Mouse (Mus musculus) CH12.LX (cell line): ENCODE data around the gene Il20. TPM values are rescaled to one million over a fixed set of nuclear protein-coding genes. Genes with fewer than 3 reads are reported as not detected.

Source experiments
- DNase-seq: peaks from one replicate; pipeline ENCODE4 v3.0.0-alpha.2; 2013; ENCODE audit errors: extremely low read depth
- H3K27ac ChIP-seq: 2 replicates; pipeline ENCODE4 v1.5.1; 2012; ENCODE audit warnings: low read depth, mild to moderate bottlenecking, control low read depth, moderate library complexity; ENCODE audit not compliant: insufficient read depth
- H3K27me3 ChIP-seq: replicated peaks from 2 replicates; pipeline ENCODE3; 2012; ENCODE audit warnings: inconsistent platforms
- H3K36me3 ChIP-seq, 2 experiments: replicated peaks in 1 of 2; 2 replicates each; pipeline versions ENCODE3 to v1.6.1; 2012; ENCODE audit warnings: inconsistent platforms in 1 of 2, low read length in 1 of 2, mild to moderate bottlenecking in 1 of 2, mixed read lengths in 1 of 2, moderate library complexity in 1 of 2; ENCODE audit not compliant: control insufficient read depth in 1 of 2, insufficient read depth in 1 of 2
- H3K4me1 ChIP-seq, 2 experiments: 2 replicates each; pipeline ENCODE4 v1.6.1; 2012; ENCODE audit warnings: inconsistent platforms in 1 of 2, moderate library complexity in 1 of 2; ENCODE audit not compliant: insufficient read depth in 2 of 2, control insufficient read depth in 1 of 2
- H3K4me2 ChIP-seq: 2 replicates; pipeline ENCODE4 v1.6.1; 2012; ENCODE audit warnings: low read depth, mild to moderate bottlenecking, control low read depth; ENCODE audit not compliant: poor library complexity, insufficient read depth, severe bottlenecking
- H3K4me3 ChIP-seq, 3 experiments: fragments of 150-350 bp in 1 of 3; sonication (generic) in 1 of 3; replicated peaks in 1 of 3; 2 replicates each; pipeline versions ENCODE3 to v1.5.1; 2011 to 2012; ENCODE audit warnings: low read depth in 2 of 3, low read length in 2 of 3, mild to moderate bottlenecking in 2 of 3, moderate library complexity in 2 of 3, control low read depth in 1 of 3, improper control_type of control experiment in 1 of 3, inconsistent platforms in 1 of 3, mixed read lengths in 1 of 3; ENCODE audit not compliant: poor library complexity in 1 of 3
- H3K79me2 ChIP-seq: replicated peaks from 2 replicates; pipeline ENCODE4 v1.6.1; 2012; ENCODE audit warnings: mild to moderate bottlenecking, moderate library complexity; ENCODE audit not compliant: control insufficient read depth, poor library complexity, insufficient read depth, severe bottlenecking; ENCODE audit errors: extremely low read depth
- H3K9ac ChIP-seq: 2 replicates; pipeline ENCODE4 v1.6.1; 2012; ENCODE audit warnings: low read depth, mild to moderate bottlenecking, control low read depth, moderate library complexity; ENCODE audit not compliant: insufficient read depth
- H3K9me3 ChIP-seq: replicated peaks from 2 replicates; pipeline ENCODE3; 2012; ENCODE audit warnings: low read length, inconsistent platforms, mixed read lengths
- CHD1 ChIP-seq: IDR thresholded peaks from 2 replicates; pipeline ENCODE4 v1.6.1; 2012; ENCODE audit warnings: low read depth, low read length, improper control_type of control experiment, inconsistent platforms
- CHD2 ChIP-seq: IDR thresholded peaks from 2 replicates; pipeline ENCODE4 v1.6.1; 2011; ENCODE audit warnings: low read length, improper control_type of control experiment
- CTCF ChIP-seq, 2 experiments: IDR thresholded peaks in 1 of 2; conservative IDR thresholded peaks in 1 of 2; 2 replicates each; pipeline ENCODE4 v1.5.1; 2011 to 2012; ENCODE audit warnings: low read depth in 2 of 2, low read length in 2 of 2, improper control_type of control experiment in 1 of 2, inconsistent platforms in 1 of 2, mild to moderate bottlenecking in 1 of 2, moderate library complexity in 1 of 2
- E2F4 ChIP-seq: IDR thresholded peaks from 2 replicates; pipeline ENCODE4 v1.6.1; 2011; ENCODE audit warnings: low read depth, low read length, improper control_type of control experiment; ENCODE audit not compliant: insufficient replicate concordance
- JUND ChIP-seq: conservative IDR thresholded peaks from 2 replicates; pipeline ENCODE4 v1.6.1; 2011; ENCODE audit warnings: low read depth, low read length, improper control_type of control experiment
- KAT2A ChIP-seq: IDR thresholded peaks from 2 replicates; pipeline ENCODE4 v1.6.1; 2012; ENCODE audit warnings: low read length, improper control_type of control experiment, inconsistent platforms; ENCODE audit not compliant: insufficient replicate concordance
- MAFK ChIP-seq: IDR thresholded peaks from 2 replicates; pipeline ENCODE4 v1.6.1; 2011; ENCODE audit warnings: low read length, improper control_type of control experiment; ENCODE audit not compliant: insufficient replicate concordance
- MXI1 ChIP-seq: IDR thresholded peaks from 2 replicates; pipeline ENCODE4 v1.6.1; 2011; ENCODE audit warnings: mild to moderate bottlenecking, low read depth, low read length, improper control_type of control experiment
- PAX5 ChIP-seq: IDR thresholded peaks from 2 replicates; pipeline ENCODE4 v1.6.1; 2012; ENCODE audit warnings: low read length, inconsistent platforms, mixed read lengths
- POLR2A ChIP-seq: IDR thresholded peaks from 2 replicates; pipeline ENCODE4 v1.6.1; 2011; ENCODE audit warnings: low read depth, mild to moderate bottlenecking, improper control_type of control experiment, low read length
- POLR2AphosphoS2 ChIP-seq: IDR thresholded peaks from 2 replicates; pipeline ENCODE4 v1.6.1; 2011; ENCODE audit warnings: low read depth, low read length, improper control_type of control experiment
- RCOR1 ChIP-seq: conservative IDR thresholded peaks from 2 replicates; pipeline ENCODE4 v1.6.1; 2012; ENCODE audit warnings: low read depth, mild to moderate bottlenecking, inconsistent platforms, low read length, improper control_type of control experiment
- SIN3A ChIP-seq: IDR thresholded peaks from 2 replicates; pipeline ENCODE4 v1.6.1; 2012; ENCODE audit warnings: low read length, improper control_type of control experiment, inconsistent platforms
- SMC3 ChIP-seq: IDR thresholded peaks from 2 replicates; pipeline ENCODE4 v1.6.1; 2011; ENCODE audit warnings: low read depth, low read length, improper control_type of control experiment
- TBP ChIP-seq: conservative IDR thresholded peaks from 2 replicates; pipeline ENCODE4 v1.6.1; 2011; ENCODE audit warnings: low read depth, low read length, improper control_type of control experiment
- UBTF ChIP-seq: IDR thresholded peaks from 2 replicates; pipeline ENCODE4 v1.6.1; 2012; ENCODE audit warnings: low read depth, mild to moderate bottlenecking, inconsistent platforms, low read length, improper control_type of control experiment, moderate library complexity
- ZMIZ1 ChIP-seq: IDR thresholded peaks from 2 replicates; pipeline ENCODE4 v1.6.1; 2012; ENCODE audit warnings: low read depth, mild to moderate bottlenecking, inconsistent platforms, low read length, improper control_type of control experiment
- ZNF384 ChIP-seq: IDR thresholded peaks from 2 replicates; pipeline ENCODE4 v1.6.1; 2012; ENCODE audit warnings: low read depth, low read length, improper control_type of control experiment, inconsistent platforms
- dilution Hi-C: fragments of 300-500 bp; cut with MboI; formaldehyde crosslinking; loops from 2 replicates; pipeline ENCODE4 v1.14.3; 2020; ENCODE audit warnings: low sequenced_read_pairs; ENCODE audit not compliant: extremely low pct_unique_long_range_greater_than_20kb, extremely low pct_ligation_motif_present
- in situ Hi-C: fragments of 300-500 bp; cut with MboI; formaldehyde crosslinking; loops from 3 replicates; pipeline ENCODE4 v1.14.3; 2019; ENCODE audit warnings: low sequenced_read_pairs, low pct_ligation_motif_present, low pct_unique_long_range_greater_than_20kb, mixed read lengths
- polyA plus RNA-seq: library from polyadenylated mRNA; unstranded; fragments of >175 nt; gene quantifications from 2 replicates; pipeline ENCODE4 v1.2.1, GENCODE M21; 2012; ENCODE audit warnings: low read depth; ENCODE audit not compliant: insufficient read length
- total RNA-seq, 2 experiments: library from RNA; depleted of rRNA; stranded (reverse); fragments of 300-350 nt in 1 of 2; fragments of >200 nt in 1 of 2; gene quantifications; 2 replicates each; pipeline ENCODE4 v1.2.3; 2012 to 2014

Gene Il20
- total and polyA plus RNA-seq, 3 experiments, result not detected

GRCm38 (mm10) chr1:130892446-130892845 is 18.8 kb downstream of the Il20 start:
- H3K79me2 ChIP-seq, result no peaks in the 10 kb centered on the region
- no peak overlapping the region for H3K4me2 ChIP-seq
- no peak overlapping the region for H3K27ac ChIP-seq
- no peak for DNase-seq
- in situ Hi-C loops, result no loop called here
- no peaks in the 10 kb centered on the region for H3K27me3 ChIP-seq
- no peak overlapping the region for H3K9ac ChIP-seq
- dilution Hi-C loops, result no loop called here
- no peaks in the 10 kb centered on the region for H3K36me3 ChIP-seq
- no peaks in the 10 kb centered on the region for H3K4me1 ChIP-seq
- TF ChIP-seq KAT2A, result no peak
- no peaks in the 10 kb centered on the region for H3K9me3 ChIP-seq
- no peak overlapping the region for H3K4me3 ChIP-seq

- peaks cover 3% of the 10 kb centered on the region for H3K27me3 ChIP-seq
- H3K36me3 ChIP-seq, result no peaks in the 10 kb centered on the region
- no peak within 1 kb of the TSS for H3K9ac ChIP-seq
- no peaks in the 10 kb centered on the region for H3K79me2 ChIP-seq
- no peak within 1 kb of the TSS for H3K27ac ChIP-seq
- in situ Hi-C loops (no loop called here), dilution Hi-C loops (no loop called here)
- no peak for DNase-seq
- H3K4me1 ChIP-seq, result no peaks in the 10 kb centered on the region
- no peaks in the 10 kb centered on the region for H3K9me3 ChIP-seq
- TF ChIP-seq SIN3A (no peak), ZMIZ1 (no peak), POLR2A (no peak), SMC3 (no peak), CTCF (conservative IDR thresholded peaks at IDR 0.05 in 1 of 2, IDR thresholded peaks at IDR 0.05 in 1 of 2; ENCODE audit: low read depth in 2 of 2, low read length in 2 of 2) (no peak), POLR2AphosphoS2 (no peak)
- H3K4me2 ChIP-seq, result no peak within 1 kb of the TSS
- no peak within 1 kb of the TSS for H3K4me3 ChIP-seq
These were observed 23.9 kb downstream of the Il20 start, which contains the start of gene Il24 for GRCm38 (mm10) chr1:130887354-130887753. Il24 (minus strand) TSS chr1:130887454.

GRCm38 (mm10) chr1:130883146-130883545 is 28.1 kb downstream of the Il20 start:
- H3K9ac ChIP-seq, result no peak overlapping the region
- no peak overlapping the region for H3K4me3 ChIP-seq
- no peaks in the 10 kb centered on the region for H3K36me3 ChIP-seq
- TF ChIP-seq ZNF384 (no peak), TBP (no peak), JUND (no peak), ZMIZ1 (no peak), CHD2 (no peak), E2F4 (no peak), CHD1 (no peak), MAFK (no peak), UBTF (no peak), PAX5 (no peak), MXI1 (no peak), POLR2AphosphoS2 (no peak), RCOR1 (no peak)
- no peak for DNase-seq
- H3K9me3 ChIP-seq, result no peaks in the 10 kb centered on the region
- in situ Hi-C loops (loop anchor here (5.0 kb wide), 2 partner anchors 46 to 99 kb away; no protein-coding TSS in a partner anchor), dilution Hi-C loops (no loop called here)
- H3K4me1 ChIP-seq, result peaks cover 11% of the 10 kb centered on the region in 2 experiments
- no peak overlapping the region for H3K4me2 ChIP-seq
- H3K27ac ChIP-seq, result no peak overlapping the region
- peaks cover 3% of the 10 kb centered on the region for H3K27me3 ChIP-seq
- H3K79me2 ChIP-seq, result no peaks in the 10 kb centered on the region
